ENCODE assay signal across 8 mouse cellular contexts in genomic region chr3:83127088-83127725, GRCm38 (mm10). TPM values are rescaled to one million over a fixed set of nuclear protein-coding genes. Genes with fewer than 3 reads are reported as not detected.
DNase-seq lines count a peak whose midpoint lies in the region; ATAC-seq and TF ChIP-seq lines count a peak whose summit lies in the region.

No protein-coding gene starts in this region.

- peak; percentile 23 for DNase-seq in adrenal gland, postnatal 14 days
- no peak for DNase-seq in adrenal gland, adult 8-10 months
- peak; percentile 41 for DNase-seq in hindbrain, postnatal 0 days (ENCODE audit: low spot score)
- DNase-seq in layer of hippocampus, adult 8-10 months (ENCODE audit: low spot score in 2 of 2): no peak
- no peak for DNase-seq in ovary, postnatal 14 days (ENCODE audit: low spot score)

- peak overlapping the region; percentile 100 for H3K4me2 ChIP-seq in forebrain, embryonic 16.5 days (ENCODE audit: low read length)
- H3K4me2 ChIP-seq in hindbrain, postnatal 0 days (ENCODE audit: low read depth, low read length): peak overlapping the region; percentile 80
- H3K4me2 ChIP-seq in midbrain, embryonic 12.5 days (replicated peaks): peak overlapping the region; percentile 98

- no peak for TF ChIP-seq POLR2A in ES-Bruce4 (IDR thresholded peaks at IDR 0.05; ENCODE audit: insufficient read depth, low read length)

- H3K36me3 ChIP-seq in ES-Bruce4 (ENCODE audit: control insufficient read depth, insufficient read depth, low read length, poor library complexity, severe bottlenecking): no peaks in the 10 kb centered on the region
- no peaks in the 10 kb centered on the region for H3K36me3 ChIP-seq in forebrain, embryonic 16.5 days (ENCODE audit: control insufficient read depth, insufficient read depth)
- H3K36me3 ChIP-seq in hindbrain, postnatal 0 days (ENCODE audit: insufficient read depth, low read length): no peaks in the 10 kb centered on the region
- no peaks in the 10 kb centered on the region for H3K36me3 ChIP-seq in midbrain, embryonic 12.5 days

- WGBS in forebrain, embryonic 16.5 days: 0% methylated on average over 34 of the region's 37 CpGs
- WGBS in hindbrain, postnatal 0 days: under 1% methylated on average over 36 of the region's 37 CpGs
- WGBS in midbrain, embryonic 12.5 days: 1% methylated on average over 35 of the region's 37 CpGs

- no peak for TF ChIP-seq CTCF in ES-Bruce4 (IDR thresholded peaks at IDR 0.05; ENCODE audit: low read depth, low read length)
- no peak for TF ChIP-seq CTCF in hindbrain, postnatal 0 days (IDR thresholded peaks at IDR 0.05; ENCODE audit: low read depth)

- no peaks in the 10 kb centered on the region for H3K4me1 ChIP-seq in ES-Bruce4 (ENCODE audit: control insufficient read depth, insufficient read depth, low read length)
- H3K4me1 ChIP-seq in forebrain, embryonic 16.5 days (replicated peaks; ENCODE audit: control insufficient read depth, insufficient read depth, low read length): peaks cover 28% of the 10 kb centered on the region
- H3K4me1 ChIP-seq in hindbrain, postnatal 0 days (ENCODE audit: insufficient read depth, low read length): no peaks in the 10 kb centered on the region
- H3K4me1 ChIP-seq in midbrain, embryonic 12.5 days: peaks cover 20% of the 10 kb centered on the region

- no peaks in the 10 kb centered on the region for H3K9me3 ChIP-seq in ES-Bruce4 (replicated peaks; ENCODE audit: control insufficient read depth, insufficient read depth, low read length, poor library complexity, severe bottlenecking)
- no peaks in the 10 kb centered on the region for H3K9me3 ChIP-seq in forebrain, embryonic 16.5 days (ENCODE audit: control insufficient read depth, low read length)
- H3K9me3 ChIP-seq in hindbrain, postnatal 0 days (ENCODE audit: low read length): no peaks in the 10 kb centered on the region
- H3K9me3 ChIP-seq in midbrain, embryonic 12.5 days: no peaks in the 10 kb centered on the region

- H3K4me3 ChIP-seq in ES-Bruce4 (ENCODE audit: low read depth, low read length): peak overlapping the region; percentile 41
- H3K4me3 ChIP-seq in forebrain, embryonic 16.5 days (replicated peaks; ENCODE audit: low read length): peak overlapping the region; percentile 50
- H3K4me3 ChIP-seq in hindbrain, postnatal 0 days (ENCODE audit: low read length): peak overlapping the region; percentile 60
- peak overlapping the region; percentile 62 for H3K4me3 ChIP-seq in midbrain, embryonic 12.5 days

- no peak overlapping the region for H3K27ac ChIP-seq in ES-Bruce4 (ENCODE audit: insufficient read depth, low read length)
- H3K27ac ChIP-seq in forebrain, embryonic 16.5 days (ENCODE audit: low read length): no peak overlapping the region
- no peak overlapping the region; the same call in 1 of the 2 replicates for H3K27ac ChIP-seq in hindbrain, postnatal 0 days
- H3K27ac ChIP-seq in midbrain, embryonic 12.5 days (replicated peaks): no peak overlapping the region

- TF ChIP-seq EP300 in ES-Bruce4 (IDR thresholded peaks at IDR 0.05; ENCODE audit: insufficient read depth, low read depth, low read length): no peak

- ATAC-seq in forebrain, embryonic 16.5 days: peak; percentile 80
- ATAC-seq in hindbrain, postnatal 0 days: peak; percentile 61; the same call in 1 of the 2 replicates
- peak; percentile 76 for ATAC-seq in midbrain, embryonic 12.5 days (ENCODE audit: low FRiP score, low read depth)

- H3K9ac ChIP-seq in ES-Bruce4 (ENCODE audit: low read depth, poor library complexity, severe bottlenecking): peak overlapping the region; percentile 15; the same call in 1 of the 2 replicates
- peak overlapping the region; percentile 54 for H3K9ac ChIP-seq in forebrain, embryonic 16.5 days (replicated peaks; ENCODE audit: low read depth, low read length)
- H3K9ac ChIP-seq in hindbrain, postnatal 0 days (replicated peaks; ENCODE audit: low read length): peak overlapping the region; percentile 50
- peak overlapping the region; percentile 59 for H3K9ac ChIP-seq in midbrain, embryonic 12.5 days (replicated peaks)

- H3K27me3 ChIP-seq in ES-Bruce4 (ENCODE audit: control insufficient read depth, insufficient read depth, low read length, poor library complexity, severe bottlenecking): peaks cover 6% of the 10 kb centered on the region; the same call in 1 of the 2 replicates
- peaks cover 32% of the 10 kb centered on the region for H3K27me3 ChIP-seq in forebrain, embryonic 16.5 days (replicated peaks; ENCODE audit: control insufficient read depth, insufficient read depth, low read length)
- peaks cover 20% of the 10 kb centered on the region; the same call in 1 of the 2 replicates for H3K27me3 ChIP-seq in hindbrain, postnatal 0 days (ENCODE audit: insufficient read depth, low read length)
- peaks cover 68% of the 10 kb centered on the region for H3K27me3 ChIP-seq in midbrain, embryonic 12.5 days

RNA-seq across cellular contexts. Expression of gene Dchs2, which starts 0.5 kb away (rescaled TPM):
- total RNA-seq in adrenal gland, postnatal 14 days (2021): 1.3 and 1.5 TPM in 2 replicates
- under 1 TPM; 0.28 to 0.81 (median 0.56) TPM for total RNA-seq in adrenal gland, adult 8-10 months (2022)
- 0.06 and 0.18 TPM in 2 replicates for polyA plus RNA-seq in ES-Bruce4 (2011; ENCODE audit: insufficient read depth, insufficient read length, low read depth, missing spikeins)
- polyA plus RNA-seq in forebrain, embryonic 16.5 days (2015; fragmentation: Nextera tagmentation; extraction: Ambion mirVana): 0.51 and 0.68 TPM in 2 replicates
- 10.5 and 11.1 TPM in 2 replicates for total RNA-seq in hindbrain, postnatal 0 days (2014; rRNA removed)
- 0.48 and 0.55 TPM in 2 replicates for polyA plus RNA-seq in hindbrain, postnatal 0 days (2015; fragmentation: Nextera tagmentation; extraction: Ambion mirVana)
- polyA plus RNA-seq in midbrain, embryonic 12.5 days (2016; fragmentation: Nextera tagmentation; extraction: Ambion mirVana): 0.20 and 0.29 TPM in 2 replicates
- 1 to 10 TPM; 3.3 to 4.8 (median 4.4) TPM for total RNA-seq in layer of hippocampus, adult 8-10 months (2022)

Comparison
In these comparisons a context has a peak if more than half of its experiments do, and no peak if none do; other contexts are left out.
1. DNase-seq: peak in adrenal gland, postnatal 14 days (single experiment) and hindbrain, postnatal 0 days (single experiment); none in adrenal gland, adult 8-10 months (single experiment), layer of hippocampus, adult 8-10 months (0 of 2) and ovary, postnatal 14 days (single experiment).
2. Peak in every context shown above with its lines, with median percentiles within 50 percentile points of each other: H3K4me3 ChIP-seq, H3K9ac ChIP-seq, ATAC-seq and H3K4me2 ChIP-seq.